In the genomic region with DNA sequence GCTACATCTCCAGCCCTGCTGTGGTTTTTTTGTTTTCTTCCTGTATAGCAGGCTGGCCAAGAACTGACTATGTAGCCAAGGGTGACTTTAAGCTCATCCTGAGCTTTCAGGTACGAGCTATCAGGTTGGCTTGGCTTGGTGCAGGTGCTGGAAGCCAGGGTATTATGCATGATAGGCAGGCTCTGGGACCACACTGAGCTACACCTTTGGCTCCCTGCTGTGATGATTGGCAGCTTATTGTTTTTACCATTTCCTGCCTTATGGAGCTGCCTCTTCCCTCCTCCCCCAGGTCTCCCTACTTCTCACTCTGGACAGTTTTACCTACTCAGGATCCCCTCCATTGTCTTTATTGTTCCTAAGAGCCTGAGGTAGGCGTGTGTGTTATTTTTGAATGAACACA, we compare ENCODE assay signal across 9 mouse cellular contexts. TPM values are rescaled to one million over a fixed set of nuclear protein-coding genes. Genes with fewer than 3 reads are reported as not detected.
DNase-seq lines count a peak whose midpoint lies in the region; ATAC-seq and TF ChIP-seq lines count a peak whose summit lies in the region.
"Had no signal": no experiment of that assay in that cellular context is flagged by ENCODE, and none has a peak within 500 bp of the region (broad histone marks: within the 10 kb centered on the region; RNA-seq: fewer than 3 reads in every experiment).

No protein-coding gene starts in this region.

- TF ChIP-seq CTCF in MEL (IDR thresholded peaks at IDR 0.05 in 2 of 3, conservative IDR thresholded peaks at IDR 0.05 in 1 of 3; ENCODE audit: control insufficient read depth in 1 of 3, insufficient read depth in 1 of 3, low read depth in 2 of 3, low read length in 3 of 3, poor library complexity in 1 of 3, severe bottlenecking in 1 of 3), result no peak

- peaks cover 42% of the 10 kb centered on the region for H3K36me3 ChIP-seq in heart, embryonic 14.5 days (ENCODE audit: control insufficient read depth, insufficient read depth, low read length)
- H3K36me3 ChIP-seq in MEL (ENCODE audit: control insufficient read depth in 1 of 2, insufficient read depth in 2 of 2, low read length in 2 of 2), result peaks cover 8 to 25% of the 10 kb centered on the region in 2 experiments
- H3K36me3 ChIP-seq in hindbrain, embryonic 10.5 days, result peaks cover 45% of the 10 kb centered on the region
- H3K36me3 ChIP-seq in macrophage (ENCODE audit: inconsistent target), result peaks cover 25% of the 10 kb centered on the region

- H3K27me3 ChIP-seq in heart, embryonic 14.5 days (ENCODE audit: control insufficient read depth, insufficient read depth, low read length), result no peaks in the 10 kb centered on the region
- no peaks in the 10 kb centered on the region for H3K27me3 ChIP-seq in MEL (ENCODE audit: control insufficient read depth in 1 of 2, insufficient read depth in 2 of 2, low read length in 2 of 2)
- no peaks in the 10 kb centered on the region for H3K27me3 ChIP-seq in hindbrain, embryonic 10.5 days (ENCODE audit: insufficient read depth, poor library complexity, severe bottlenecking)
- H3K27me3 ChIP-seq: Patski had no signal

- peaks cover 37% of the 10 kb centered on the region for H3K79me2 ChIP-seq in MEL (ENCODE audit: control insufficient read depth, insufficient read depth, low read length, poor library complexity)
- peaks cover 85% of the 10 kb centered on the region for H3K79me2 ChIP-seq in macrophage (ENCODE audit: inconsistent target)

- H3K4me3 ChIP-seq in heart, embryonic 14.5 days (ENCODE audit: control insufficient read depth in 1 of 2, insufficient read depth in 1 of 2, low read depth in 1 of 2, low read length in 2 of 2), result peak overlapping the region in 1 of 2 experiments; percentile 98; a peak in 3 of 4 replicates
- H3K4me3 ChIP-seq in MEL (ENCODE audit: control insufficient read depth in 1 of 2, insufficient read depth in 1 of 2, low read depth in 2 of 2, low read length in 2 of 2) (peak overlapping the region; percentile 86 to 96), macrophage (ENCODE audit: inconsistent target) (peak overlapping the region; percentile 66)
- peak overlapping the region; percentile 94 for H3K4me3 ChIP-seq in hindbrain, embryonic 10.5 days

- H3K9me3 ChIP-seq in heart, embryonic 14.5 days (ENCODE audit: control insufficient read depth, low read length), result no peaks in the 10 kb centered on the region
- no peaks in the 10 kb centered on the region for H3K9me3 ChIP-seq in MEL (replicated peaks; ENCODE audit: insufficient read depth, low read length)
- H3K9me3 ChIP-seq in hindbrain, embryonic 10.5 days, result no peaks in the 10 kb centered on the region

- TF ChIP-seq RAD21 in MEL (IDR thresholded peaks at IDR 0.05; ENCODE audit: low read depth, low read length), result no peak

- TF ChIP-seq EP300 in MEL (IDR thresholded peaks at IDR 0.05; ENCODE audit: low read depth in 1 of 2, low read length in 2 of 2), result no peak

- H3K4me2 ChIP-seq in heart, embryonic 14.5 days (ENCODE audit: low read length), result peak overlapping the region; percentile 81

- 67% methylated on average over 2 of the region's 2 CpGs for WGBS in heart, embryonic 14.5 days
- WGBS in hindbrain, embryonic 10.5 days, result 60% methylated on average over 2 of the region's 2 CpGs
- WGBS in macrophage (ENCODE audit: missing documents), result 74% methylated on average over 2 of the region's 2 CpGs

- H3K27ac ChIP-seq in heart, embryonic 14.5 days (replicated peaks in 1 of 2; ENCODE audit: control insufficient read depth in 1 of 2, insufficient read depth in 1 of 2, low read depth in 2 of 2, low read length in 2 of 2), result no peak overlapping the region
- H3K27ac ChIP-seq in MEL (ENCODE audit: control insufficient read depth, low read depth, low read length) (no peak overlapping the region), macrophage (peak overlapping the region; percentile 86)
- H3K27ac ChIP-seq in hindbrain, embryonic 10.5 days, result no peak overlapping the region

- DNase-seq in heart, postnatal 25 days (ENCODE audit: low spot score), result no peak
- DNase-seq in MEL (ENCODE audit: low read depth, low spot score), result no peak
- no peak for DNase-seq in hindbrain, embryonic 10.5 days (ENCODE audit: low spot score)
- no peak for DNase-seq in layer of hippocampus, adult 8-10 months (ENCODE audit: low spot score in 2 of 2)
- no peak for DNase-seq in thymus, postnatal 25 days
- DNase-seq in spleen, postnatal 4 days (ENCODE audit: low spot score in 2 of 2), result no peak

- no peak for TF ChIP-seq POLR2A in MEL (IDR thresholded peaks at IDR 0.05; ENCODE audit: control insufficient read depth in 1 of 2, insufficient read depth in 1 of 2, low read depth in 1 of 2, low read length in 2 of 2, poor library complexity in 1 of 2)

- H3K4me1 ChIP-seq in heart, embryonic 14.5 days (ENCODE audit: control insufficient read depth in 2 of 2, insufficient read depth in 2 of 2, low read length in 2 of 2), result peaks cover 6 to 22% of the 10 kb centered on the region in 2 experiments
- peaks cover 0 to 15% of the 10 kb centered on the region in 2 experiments; a peak in 2 of 4 replicates for H3K4me1 ChIP-seq in MEL (ENCODE audit: control insufficient read depth in 1 of 2, insufficient read depth in 2 of 2, low read length in 2 of 2)
- peaks cover 26% of the 10 kb centered on the region for H3K4me1 ChIP-seq in hindbrain, embryonic 10.5 days (replicated peaks)

- intact Hi-C loops in heart, postnatal 25 days (cut with DNase I), result no loop called here

- peak overlapping the region; percentile 95 for H3K9ac ChIP-seq in heart, embryonic 14.5 days (ENCODE audit: low read length)
- peak overlapping the region; percentile 98 for H3K9ac ChIP-seq in MEL (ENCODE audit: control insufficient read depth, low read depth, low read length, poor library complexity, severe bottlenecking)

- no peak for ATAC-seq in heart, embryonic 14.5 days (ENCODE audit: insufficient number of reproducible peaks, insufficient read depth, low FRiP score, low read depth)
- ATAC-seq: Patski had no signal

TF ChIP-seq in MEL, 35 proteins besides CTCF, POLR2A, EP300 and RAD21 (continues in another document):
- TF ChIP-seq MAFK (IDR thresholded peaks at IDR 0.05; ENCODE audit: borderline replicate concordance, low read depth, low read length), result no peak
- TF ChIP-seq E2F4 (IDR thresholded peaks at IDR 0.05; ENCODE audit: borderline replicate concordance, low read depth, low read length), result no peak
- TF ChIP-seq SIN3A (IDR thresholded peaks at IDR 0.05; ENCODE audit: low read length), result no peak

RNA-seq across cellular contexts. Expression of gene 4930535I16Rik, which starts 1.0 kb away (rescaled TPM):
- polyA plus RNA-seq in heart, embryonic 14.5 days (2014; fragmentation: Nextera tagmentation; extraction: Ambion mirVana), result not detected in 2 replicates
- total RNA-seq in heart, postnatal 25 days (2021), result not detected
- total RNA-seq in MEL (2012; rRNA removed), result 1.3 and 2.1 TPM in 2 replicates
- polyA plus RNA-seq in MEL (2012; ENCODE audit: insufficient read depth in 1 of 2, insufficient read length in 2 of 2, low read depth in 1 of 2, low replicate concordance in 2 of 2, missing spikeins in 1 of 2), result not detected
- not detected in 2 replicates for polyA plus RNA-seq in hindbrain, embryonic 10.5 days (2016; fragmentation: Nextera tagmentation; extraction: Ambion mirVana)
- 1 to 10 TPM in 9 of 26 experiments, not detected in 17; 2.3 to 5.6 (median 3.3) TPM for total RNA-seq in macrophage (2018; cell fraction: chromatin; rRNA removed)
- total RNA-seq in macrophage (2018; cell fraction: cytosol; rRNA removed), result under 1 TPM in 12 of 26 experiments, not detected in 14; 0.36 to 0.75 (median 0.52) TPM
- total RNA-seq in macrophage (2018; cell fraction: nucleus; rRNA removed), result 1 to 10 TPM in 15 of 26 experiments, not detected in 11; 1.4 to 5.0 (median 2.8) TPM
- polyA plus RNA-seq in macrophage (2018), result not detected in 3 replicates
- total RNA-seq in layer of hippocampus, adult 8-10 months (2022), result under 1 TPM in 1 of 4 experiments, not detected in 3; 0.70 TPM

RNA-seq across cellular contexts. Expression of gene Rragc, which starts 1.6 kb away (rescaled TPM):
- polyA plus RNA-seq in heart, embryonic 14.5 days (2014; fragmentation: Nextera tagmentation; extraction: Ambion mirVana), result 45.0 and 48.6 TPM in 2 replicates
- 10 to 100 TPM; 35.8 to 39.9 TPM for total RNA-seq in heart, postnatal 25 days (2021)
- 19.5 and 21.0 TPM in 2 replicates for total RNA-seq in MEL (2012; rRNA removed)
- polyA plus RNA-seq in MEL (2012; ENCODE audit: insufficient read depth in 1 of 2, insufficient read length in 2 of 2, low read depth in 1 of 2, low replicate concordance in 2 of 2, missing spikeins in 1 of 2) (10 to 100 TPM in 1 of 2 experiments, not detected in 1; 36.6 TPM), macrophage (2018) (211 to 323 TPM (median 310 TPM) in 3 replicates)
- polyA plus RNA-seq in hindbrain, embryonic 10.5 days (2016; fragmentation: Nextera tagmentation; extraction: Ambion mirVana), result 40.6 and 47.1 TPM in 2 replicates
- total RNA-seq in macrophage (2018; cell fraction: chromatin; rRNA removed), result 100 to 1,000 TPM in 11 of 26 experiments, 10 to 100 TPM in 15; 48.3 to 192 (median 88.2) TPM
- 100 to 1,000 TPM; 138 to 339 (median 211) TPM for total RNA-seq in macrophage (2018; cell fraction: cytosol; rRNA removed)
- total RNA-seq in macrophage (2018; cell fraction: nucleus; rRNA removed), result 100 to 1,000 TPM; 124 to 256 (median 151) TPM
- total RNA-seq in layer of hippocampus, adult 8-10 months (2022), result 10 to 100 TPM; 57.8 to 68.5 (median 59.3) TPM

RNA-seq across cellular contexts. Expression of gene Mycbp, which starts 14.2 kb away (rescaled TPM):
- 57.1 and 58.5 TPM in 2 replicates for polyA plus RNA-seq in heart, embryonic 14.5 days (2014; fragmentation: Nextera tagmentation; extraction: Ambion mirVana)
- 10 to 100 TPM; 20.9 to 25.0 TPM for total RNA-seq in heart, postnatal 25 days (2021)
- 50.6 and 54.2 TPM in 2 replicates for total RNA-seq in MEL (2012; rRNA removed)
- polyA plus RNA-seq in MEL (2012; ENCODE audit: insufficient read depth in 1 of 2, insufficient read length in 2 of 2, low read depth in 1 of 2, low replicate concordance in 2 of 2, missing spikeins in 1 of 2) (10 to 100 TPM in 1 of 2 experiments, not detected in 1; 86.6 TPM), macrophage (2018) (4.0 to 11.7 TPM (median 6.1 TPM) in 3 replicates)
- polyA plus RNA-seq in hindbrain, embryonic 10.5 days (2016; fragmentation: Nextera tagmentation; extraction: Ambion mirVana), result 56.1 and 72.2 TPM in 2 replicates
- total RNA-seq in macrophage (2018; cell fraction: chromatin; rRNA removed), result 10 to 100 TPM in 7 of 26 experiments, 1 to 10 TPM in 19; 1.1 to 22.8 (median 5.5) TPM
- total RNA-seq in macrophage (2018; cell fraction: cytosol; rRNA removed), result 1 to 10 TPM; 2.7 to 9.0 (median 5.0) TPM
- 10 to 100 TPM in 2 of 26 experiments, 1 to 10 TPM in 24; 1.5 to 32.3 (median 4.6) TPM for total RNA-seq in macrophage (2018; cell fraction: nucleus; rRNA removed)
- 10 to 100 TPM in 1 of 4 experiments, 1 to 10 TPM in 3; 7.3 to 14.1 (median 8.7) TPM for total RNA-seq in layer of hippocampus, adult 8-10 months (2022)

RNA-seq across cellular contexts. Expression of gene 4933427I04Rik, which starts 59.4 kb away (rescaled TPM):
- not detected in 2 replicates for polyA plus RNA-seq in heart, embryonic 14.5 days (2014; fragmentation: Nextera tagmentation; extraction: Ambion mirVana)
- not detected for total RNA-seq in heart, postnatal 25 days (2021)
- not detected in 2 replicates for total RNA-seq in MEL (2012; rRNA removed)
- polyA plus RNA-seq in MEL (2012; ENCODE audit: insufficient read depth in 1 of 2, insufficient read length in 2 of 2, low read depth in 1 of 2, low replicate concordance in 2 of 2, missing spikeins in 1 of 2), result not detected
- polyA plus RNA-seq in hindbrain, embryonic 10.5 days (2016; fragmentation: Nextera tagmentation; extraction: Ambion mirVana), result 0.10 and 0.16 TPM in 2 replicates
- not detected for total RNA-seq in macrophage (2018; cell fraction: chromatin; rRNA removed)
- total RNA-seq in macrophage (2018; cell fraction: cytosol; rRNA removed), result not detected
- not detected for total RNA-seq in macrophage (2018; cell fraction: nucleus; rRNA removed)
- not detected in 3 replicates for polyA plus RNA-seq in macrophage (2018)
- not detected for total RNA-seq in layer of hippocampus, adult 8-10 months (2022)
